Mouse (Mus musculus) midbrain, embryonic 14.5 days (tissue): ENCODE measurements at regions not wholly inside any gene's neighbourhood (a gene's known extent, or its start where the extent isn't known, plus 50 kb on each side); places are given as distances from the start of the nearest gene placed in this dataset.

Experiments used
- ATAC-seq: fragments of 200-750 bp; cut with Nextera tagmentation; 2 replicates; pipeline ENCODE4 v1.8.0; 2017; ENCODE audit warnings: moderate number of reproducible peaks, moderate library complexity; ENCODE audit not compliant: low FRiP score, low TSS enrichment
- DNase-seq: peaks from one replicate; pipeline ENCODE4 v3.0.0-alpha.2; 2015
- H3K27ac ChIP-seq: fragments of 300-500 bp; sonication (generic); replicated peaks from 2 replicates; pipeline ENCODE4 v1.5.1; 2014; ENCODE audit warnings: mild to moderate bottlenecking, low read depth, low read length, moderate library complexity
- H3K27me3 ChIP-seq: fragments of 300-500 bp; sonication (generic); 2 replicates; pipeline ENCODE4 v1.6.1; 2014; ENCODE audit warnings: low read length, control low read depth, mixed read lengths; ENCODE audit not compliant: control insufficient read depth, insufficient read depth
- H3K36me3 ChIP-seq: fragments of 300-500 bp; sonication (generic); 2 replicates; pipeline ENCODE4 v1.6.1; 2014; ENCODE audit warnings: low read length, control low read depth; ENCODE audit not compliant: control insufficient read depth, insufficient read depth
- H3K4me1 ChIP-seq: fragments of 300-500 bp; sonication (generic); 2 replicates; pipeline ENCODE4 v1.6.1; 2014; ENCODE audit warnings: mild to moderate bottlenecking, antibody characterized with exemption, low read length, control low read depth; ENCODE audit not compliant: control insufficient read depth, insufficient read depth
- H3K4me2 ChIP-seq: fragments of 300-500 bp; sonication (generic); 2 replicates; pipeline ENCODE4 v1.6.1; 2014; ENCODE audit warnings: mild to moderate bottlenecking, low read length, moderate library complexity
- H3K4me3 ChIP-seq: fragments of 300-500 bp; sonication (generic); replicated peaks from 2 replicates; pipeline ENCODE4 v1.5.1; 2014; ENCODE audit warnings: low read depth, low read length
- H3K9ac ChIP-seq: fragments of 300-500 bp; sonication (generic); replicated peaks from 2 replicates; pipeline ENCODE4 v1.6.1; 2014; ENCODE audit warnings: mild to moderate bottlenecking, low read length, moderate library complexity
- H3K9me3 ChIP-seq: fragments of 300-500 bp; sonication (generic); 2 replicates; pipeline ENCODE4 v1.6.1; 2016; ENCODE audit warnings: low read length, control low read depth, mixed read lengths; ENCODE audit not compliant: control insufficient read depth
- WGBS: fragments of 180-500 bp; shearing (Covaris S2); extraction: QIAGEN DNeasy Blood & Tissue Kit; methylation state at CpG from one replicate; pipeline ENCODE4 v1.1.7; 2014; 5-methylcytosine and 5-hydroxymethylcytosine counted together

DNA sequence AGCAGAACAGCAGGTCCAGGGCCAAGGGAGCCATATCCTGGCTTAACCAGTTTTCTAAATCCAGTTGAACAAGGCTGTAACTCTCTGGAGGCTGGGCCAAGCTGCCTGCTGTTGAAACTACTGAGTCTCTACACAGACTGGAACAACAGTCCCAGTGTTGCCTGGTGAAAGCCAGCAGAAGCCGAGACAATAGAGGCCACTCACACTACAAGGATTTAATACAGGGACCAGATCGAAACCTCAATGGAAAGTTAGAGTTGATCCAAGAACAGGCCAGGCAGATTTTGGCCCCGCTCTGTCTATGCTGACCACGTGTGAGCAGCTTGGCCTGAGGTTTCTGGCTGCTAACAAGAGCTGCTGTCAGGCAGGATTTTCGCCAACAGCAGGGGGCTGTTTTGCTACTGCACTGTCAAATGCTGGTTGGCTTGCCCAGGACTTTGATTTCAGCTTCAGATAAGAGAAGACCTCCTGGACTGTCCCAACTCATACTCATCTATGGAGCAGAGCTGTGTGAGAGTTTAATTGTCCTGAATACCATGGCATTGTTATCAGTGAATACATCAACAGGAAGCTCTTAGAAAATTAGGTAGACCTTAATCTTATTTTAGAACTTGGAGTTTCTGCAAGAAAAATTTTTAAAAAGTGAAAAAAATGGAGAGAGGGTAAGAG, 95.7 kb upstream of the Pdzrn3 start:
- H3K9me3 ChIP-seq = no peaks in the 10 kb centered on the region
- H3K4me3 ChIP-seq = no peak overlapping the region
- no peak overlapping the region for H3K4me2 ChIP-seq
- no peaks in the 10 kb centered on the region for H3K4me1 ChIP-seq
- 15% methylated on average over 5 of the region's 5 CpGs for WGBS
- H3K36me3 ChIP-seq = no peaks in the 10 kb centered on the region
- ATAC-seq (peak; percentile 69), DNase-seq (peak; percentile 66)
- H3K27ac ChIP-seq = no peak overlapping the region
- H3K9ac ChIP-seq = no peak overlapping the region
- no peaks in the 10 kb centered on the region for H3K27me3 ChIP-seq

DNA sequence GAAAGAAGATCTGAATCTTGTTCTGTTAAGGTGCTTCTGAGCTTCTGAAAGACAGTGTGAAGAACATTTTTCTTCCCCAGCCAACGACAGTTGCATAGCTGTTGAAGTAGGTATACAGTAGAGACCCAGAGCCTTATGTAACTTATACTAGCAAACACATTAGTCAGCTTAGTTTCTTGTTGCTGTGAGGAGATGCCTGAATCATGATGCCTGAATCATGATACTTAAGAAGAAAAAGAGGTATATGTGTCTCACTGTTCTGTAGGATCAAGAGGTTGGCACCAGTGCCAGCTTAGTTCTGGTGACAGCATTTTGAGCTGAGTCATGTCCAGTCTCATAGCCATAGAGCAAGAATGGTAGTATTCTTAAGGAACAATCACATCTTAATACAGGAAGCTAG, 87.2 kb upstream of the Pdzrn3 start:
- Histone ChIP-seq H3K27ac (no peak overlapping the region), H3K27me3 (no peaks in the 10 kb centered on the region), H3K9ac (no peak overlapping the region), H3K4me3 (no peak overlapping the region), H3K36me3 (no peaks in the 10 kb centered on the region), H3K9me3 (no peaks in the 10 kb centered on the region), H3K4me1 (no peaks in the 10 kb centered on the region), H3K4me2 (no peak overlapping the region)
- WGBS = 88% methylated on average over 1 of the region's 1 CpGs
- ATAC-seq (no peak), DNase-seq (no peak)

DNA sequence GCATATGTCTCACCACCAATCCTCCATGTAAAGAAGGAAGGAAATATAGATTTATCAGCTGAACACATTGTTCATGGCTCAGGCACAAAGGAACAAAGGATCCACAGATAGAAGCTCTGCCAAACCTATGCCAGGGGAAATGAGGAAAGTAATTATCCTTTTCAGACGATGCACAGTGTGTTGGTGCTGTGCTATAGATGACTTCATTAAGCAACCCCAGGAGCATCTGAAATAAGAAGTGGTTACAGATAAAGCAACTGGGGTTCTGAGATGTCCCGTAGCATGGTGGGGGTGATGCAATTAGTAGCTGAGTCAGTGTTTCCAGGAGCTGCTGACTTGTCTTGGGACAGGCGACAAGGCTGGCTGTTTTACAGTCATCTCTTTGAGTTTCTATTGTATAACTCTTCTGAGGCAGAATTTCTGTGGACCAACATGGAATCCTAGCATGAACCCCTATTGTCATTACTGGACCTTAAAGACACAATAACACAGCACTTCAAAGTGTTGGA, 86.2 kb upstream of the Pdzrn3 start:
- Histone ChIP-seq H3K9ac (no peak overlapping the region), H3K4me2 (no peak overlapping the region), H3K9me3 (no peaks in the 10 kb centered on the region), H3K27ac (no peak overlapping the region), H3K4me1 (no peaks in the 10 kb centered on the region), H3K36me3 (no peaks in the 10 kb centered on the region), H3K4me3 (no peak overlapping the region), H3K27me3 (no peaks in the 10 kb centered on the region)
- DNase-seq = peak; percentile 9
- no peak for ATAC-seq
- 59% methylated on average over 3 of the region's 3 CpGs for WGBS

DNA sequence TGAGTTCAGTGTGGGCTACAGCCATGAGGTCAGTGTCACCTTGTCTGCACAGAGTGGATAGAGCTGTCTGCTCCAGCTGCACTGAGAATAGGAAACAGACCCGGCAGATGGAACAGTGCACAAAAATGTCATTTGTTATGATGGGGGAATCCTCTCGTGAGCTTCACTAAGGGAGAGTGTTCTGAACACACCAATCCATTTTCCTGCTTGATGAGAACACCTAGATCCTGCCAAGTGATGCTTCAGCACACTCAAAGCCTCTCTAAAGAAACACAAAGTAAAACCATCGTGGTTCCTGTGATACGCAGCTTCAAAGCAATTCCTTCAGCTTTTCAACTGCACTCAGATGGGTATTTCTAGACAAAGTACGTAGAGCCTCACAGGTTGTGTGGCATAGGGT, 69.0 kb upstream of the Pdzrn3 start:
- Histone ChIP-seq H3K4me3 (no peak overlapping the region), H3K27ac (no peak overlapping the region), H3K9ac (no peak overlapping the region), H3K9me3 (no peaks in the 10 kb centered on the region), H3K4me1 (no peaks in the 10 kb centered on the region), H3K27me3 (no peaks in the 10 kb centered on the region), H3K4me2 (no peak overlapping the region), H3K36me3 (no peaks in the 10 kb centered on the region)
- DNase-seq (no peak), ATAC-seq (no peak)
- 84% methylated on average over 5 of the region's 5 CpGs for WGBS

DNA sequence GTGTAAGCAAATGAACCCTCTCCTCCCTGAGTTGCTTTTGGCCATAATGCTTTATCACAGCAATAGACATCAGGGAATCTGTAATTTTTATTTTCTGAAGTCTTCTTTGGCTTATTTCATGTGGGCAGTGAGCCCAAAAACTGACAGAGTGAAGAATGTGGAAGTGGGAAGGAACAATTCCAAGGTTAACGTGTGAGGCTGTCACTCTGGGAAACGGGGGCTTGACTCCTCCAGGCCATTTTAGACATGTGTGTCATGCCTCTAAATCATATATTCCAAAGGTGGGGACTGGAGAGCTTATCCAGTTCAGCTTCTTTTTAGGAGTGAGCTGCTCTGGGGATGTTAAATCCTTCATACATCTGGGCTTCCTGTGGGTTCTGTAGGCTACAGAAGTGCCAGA, 68.6 kb upstream of the Pdzrn3 start:
- no peak overlapping the region for H3K9ac ChIP-seq
- no peak for DNase-seq
- H3K9me3 ChIP-seq = no peaks in the 10 kb centered on the region
- no peak overlapping the region for H3K4me2 ChIP-seq
- 81% methylated on average over 2 of the region's 2 CpGs for WGBS
- no peak overlapping the region for H3K4me3 ChIP-seq
- H3K27me3 ChIP-seq = no peaks in the 10 kb centered on the region
- no peaks in the 10 kb centered on the region for H3K36me3 ChIP-seq
- no peak for ATAC-seq
- H3K27ac ChIP-seq = no peak overlapping the region
- no peaks in the 10 kb centered on the region for H3K4me1 ChIP-seq

DNA sequence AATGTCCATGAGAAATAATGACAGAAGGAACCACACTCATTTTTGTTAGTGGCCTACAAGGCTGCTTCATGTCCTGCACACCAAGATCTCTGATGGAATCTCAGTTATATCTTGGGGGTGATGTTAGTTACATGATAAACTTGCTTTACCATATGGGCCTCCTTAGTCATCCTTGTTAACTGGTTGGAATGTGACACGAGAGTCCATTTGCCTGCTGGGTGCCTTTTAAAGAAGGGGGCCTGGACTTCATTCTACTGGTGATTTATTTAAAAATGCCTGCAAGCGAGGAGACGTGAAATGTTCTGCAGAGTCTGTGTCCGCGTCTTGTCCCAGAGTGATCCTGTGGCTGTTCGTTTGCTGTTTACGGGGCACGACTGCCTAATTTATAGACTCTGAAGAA, 55.1 kb upstream of the Pdzrn3 start:
- Histone ChIP-seq H3K9ac (no peak overlapping the region), H3K27ac (no peak overlapping the region), H3K4me1 (no peaks in the 10 kb centered on the region), H3K9me3 (no peaks in the 10 kb centered on the region), H3K4me3 (no peak overlapping the region), H3K27me3 (no peaks in the 10 kb centered on the region), H3K4me2 (no peak overlapping the region), H3K36me3 (no peaks in the 10 kb centered on the region)
- WGBS = 90% methylated on average over 8 of the region's 8 CpGs
- ATAC-seq = no peak
- DNase-seq = no peak

DNA sequence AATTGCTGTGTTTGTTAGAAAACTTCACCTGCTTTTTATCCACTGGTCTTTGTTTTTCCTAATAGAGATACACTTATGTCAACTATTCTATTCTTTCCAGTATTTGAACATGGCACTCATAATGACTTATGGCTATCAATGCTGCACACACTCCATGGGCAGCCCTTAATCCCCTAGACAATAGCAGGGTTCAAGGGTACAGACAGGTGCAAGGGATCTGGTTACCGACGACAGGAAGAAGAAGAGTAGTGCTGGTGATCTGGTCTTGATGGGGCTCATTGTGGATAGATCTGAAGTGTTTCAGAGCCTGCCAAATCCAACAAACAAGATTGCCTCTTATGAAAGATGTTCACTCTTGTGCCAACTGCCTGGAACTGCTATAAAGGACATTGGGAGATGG, 51.9 kb upstream of the Pdzrn3 start:
- Histone ChIP-seq H3K9me3 (no peaks in the 10 kb centered on the region), H3K4me2 (no peak overlapping the region), H3K27me3 (no peaks in the 10 kb centered on the region), H3K4me1 (no peaks in the 10 kb centered on the region), H3K27ac (no peak overlapping the region), H3K36me3 (no peaks in the 10 kb centered on the region), H3K4me3 (no peak overlapping the region), H3K9ac (no peak overlapping the region)
- no peak for ATAC-seq
- no peak for DNase-seq
- 35% methylated on average over 2 of the region's 2 CpGs for WGBS
